In genomic region chr1:152084638-152085345, GRCm38 (mm10) we compare ENCODE assay signal across 7 mouse cellular contexts. TPM values are rescaled to one million over a fixed set of nuclear protein-coding genes. Genes with fewer than 3 reads are reported as not detected.
DNase-seq lines count a peak whose midpoint lies in the region; ATAC-seq lines count a peak whose summit lies in the region.

No protein-coding gene starts in this region.

- peaks cover 58% of the 10 kb centered on the region for H3K4me1 ChIP-seq in hindbrain, embryonic 15.5 days (replicated peaks)
- peaks cover 20% of the 10 kb centered on the region for H3K4me1 ChIP-seq in liver, embryonic 12.5 days

- no peaks in the 10 kb centered on the region for H3K27me3 ChIP-seq in hindbrain, embryonic 15.5 days
- peaks cover 65% of the 10 kb centered on the region for H3K27me3 ChIP-seq in liver, embryonic 12.5 days (replicated peaks)

- no peak overlapping the region for H3K4me3 ChIP-seq in hindbrain, embryonic 15.5 days
- H3K4me3 ChIP-seq in liver, embryonic 12.5 days, result peak overlapping the region; percentile 21; the same call in 1 of the 2 replicates

- ATAC-seq in hindbrain, embryonic 15.5 days (ENCODE audit: low FRiP score, low read depth), result no peak
- no peak for ATAC-seq in liver, embryonic 12.5 days

- no peaks in the 10 kb centered on the region for H3K9me3 ChIP-seq in hindbrain, embryonic 15.5 days
- H3K9me3 ChIP-seq in liver, embryonic 12.5 days (replicated peaks), result no peaks in the 10 kb centered on the region

- 0 out of 2 replicates have a peak overlapping the region, but pooled peaks have one; percentile 3 for H3K27ac ChIP-seq in hindbrain, embryonic 15.5 days (replicated peaks)
- no peak overlapping the region for H3K27ac ChIP-seq in liver, embryonic 12.5 days

- no peaks in the 10 kb centered on the region for H3K36me3 ChIP-seq in hindbrain, embryonic 15.5 days
- H3K36me3 ChIP-seq in liver, embryonic 12.5 days, result no peaks in the 10 kb centered on the region

- WGBS in hindbrain, embryonic 15.5 days, result 28% methylated on average over 15 of the region's 15 CpGs
- WGBS in liver, embryonic 12.5 days (ENCODE audit: insufficient replicate concordance), result 16% methylated on average over 15 of the region's 15 CpGs

- DNase-seq in ES-CJ7 (ENCODE audit: low read depth, low spot score), result peak; percentile 95
- DNase-seq in cerebellum, adult 11 months, result peak; percentile 73
- peak; percentile 55 to 59 for DNase-seq in gastrocnemius, adult 8-10 months (ENCODE audit: low spot score in 2 of 2)
- DNase-seq in naive thymus-derived CD4-positive, alpha-beta T cell, adult 2 months (ENCODE audit: low read depth), result peak; percentile 84
- no peak for DNase-seq in retina, embryonic 14.5 days (ENCODE audit: low spot score)

- no peak overlapping the region for H3K9ac ChIP-seq in hindbrain, embryonic 15.5 days
- no peak overlapping the region for H3K9ac ChIP-seq in liver, embryonic 12.5 days

- peak overlapping the region; percentile 36 for H3K4me2 ChIP-seq in hindbrain, embryonic 15.5 days
- peak overlapping the region; percentile 45 for H3K4me2 ChIP-seq in liver, embryonic 12.5 days

RNA-seq across cellular contexts. Expression of gene 1700025G04Rik, which starts 5.1 kb away (rescaled TPM):
- 10 to 100 TPM; 77.9 to 89.2 (median 85.5) TPM for total RNA-seq in gastrocnemius, adult 8-10 months (2022)
- 33.9 and 34.2 TPM in 2 replicates for polyA plus RNA-seq in hindbrain, embryonic 15.5 days (2015; fragmentation: Nextera tagmentation; extraction: Ambion mirVana)
- 4.5 and 5.7 TPM in 2 replicates for polyA plus RNA-seq in liver, embryonic 12.5 days (2016; fragmentation: Nextera tagmentation; extraction: Ambion mirVana)
